Mouse (Mus musculus): ENCODE data around the gene Rbm44. TPM values are rescaled to one million over a fixed set of nuclear protein-coding genes. Genes with fewer than 3 reads are reported as not detected.

Rbm44 gene
- total RNA-seq, 2 experiments from 2014 or later = not detected

GRCm38 (mm10) chr1:91220322-91220672 is 75.4 kb downstream of the Rbm44 start:
- TF ChIP-seq CTCF (IDR thresholded peaks at IDR 0.05) = no peak
- intact Hi-C loops (cut with DNase I) = no loop called here
- H3K27ac ChIP-seq = no peak overlapping the region
- DNase-seq = no peak
- no peak overlapping the region for H3K4me3 ChIP-seq

Other genes with a start within 250 kb of the Rbm44 start
- gene Mlph, start 230.0 kb upstream of the Rbm44 start, total RNA-seq (2021) = under 1 TPM; 0.20 to 0.25 TPM
- not detected for gene Prlh, start 192.0 kb upstream of the Rbm44 start, total RNA-seq (2021)
- not detected for gene Rab17, start 175.4 kb upstream of the Rbm44 start, total RNA-seq (2021)
- gene Lrrfip1, start 146.4 kb upstream of the Rbm44 start, total RNA-seq (2021) = 100 to 1,000 TPM; 131 to 149 TPM
- gene Ramp1, start 34.7 kb downstream of the Rbm44 start, total RNA-seq (2021) = 10 to 100 TPM; 19.0 to 29.3 TPM
- 10 to 100 TPM; 52.1 to 61.6 TPM for gene Ube2f, start 105.2 kb downstream of the Rbm44 start, total RNA-seq (2021)
- 10 to 100 TPM in 1 of 2 experiments, 1 to 10 TPM in 1; 8.1 to 11.5 TPM for gene Scly, start 153.2 kb downstream of the Rbm44 start, total RNA-seq (2021)
- not detected for gene Espnl, start 177.0 kb downstream of the Rbm44 start, total RNA-seq (2021)
- gene Klhl30, start 205.9 kb downstream of the Rbm44 start, total RNA-seq (2021) = 10 to 100 TPM; 49.9 to 89.8 TPM
- 1 to 10 TPM in 1 of 2 experiments, under 1 TPM in 1; 0.67 to 1.4 TPM for gene Erfe, start 221.3 kb downstream of the Rbm44 start, total RNA-seq (2021)

Measured in gastrocnemius, adult 2 months (tissue).